Mouse (Mus musculus): ENCODE measurements at regions not wholly inside any gene's neighbourhood (a gene's known extent, or its start where the extent isn't known, plus 50 kb on each side); places are given as distances from the start of the nearest gene placed in this dataset.
A peak's percentile ranks its signal among the peaks of the same experiment; 100 is the strongest.

DNA sequence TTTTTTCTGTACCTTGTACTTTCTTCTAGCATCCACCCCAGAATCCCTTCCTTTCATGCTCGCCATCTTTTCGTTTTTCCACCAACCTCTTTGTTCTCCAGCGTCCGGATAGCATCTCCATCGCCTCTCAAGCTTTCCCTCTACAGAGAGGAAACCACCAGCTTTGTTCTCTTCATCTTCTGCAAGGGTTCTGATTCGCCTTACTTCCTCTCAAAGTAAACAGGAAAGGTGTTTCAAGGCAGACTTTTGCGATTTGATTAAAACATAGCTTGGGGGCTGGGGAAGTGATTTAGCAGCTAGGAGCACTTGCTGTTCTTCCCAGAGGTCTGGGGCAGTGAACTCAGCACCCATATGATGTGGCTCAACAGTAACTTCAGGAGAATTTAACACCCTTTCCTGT is 71.4 kb downstream of the Emp1 start:
- no peak for DNase-seq (ENCODE audit: low read depth, low spot score)

DNA sequence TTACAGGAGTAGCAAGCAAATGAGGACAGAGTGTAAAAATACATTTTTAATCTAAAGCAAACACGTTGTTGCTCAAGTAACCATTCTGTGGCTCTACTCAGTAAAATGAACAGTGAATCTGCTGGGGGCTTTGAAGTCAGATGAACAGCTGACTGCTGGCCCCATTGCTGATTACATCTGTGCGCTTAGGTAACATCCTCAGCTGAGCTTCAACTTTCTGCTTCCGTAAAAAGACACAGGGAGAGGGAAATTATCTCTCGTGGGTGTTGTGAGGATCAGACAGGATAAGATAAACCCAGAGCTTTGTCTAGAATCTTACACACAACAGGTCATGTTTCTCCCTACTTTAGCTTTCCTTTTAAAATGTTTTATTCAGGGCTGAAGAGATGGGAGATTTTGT is 74.0 kb downstream of the Emp1 start:
- DNase-seq (ENCODE audit: low read depth, low spot score) = no peak

DNA sequence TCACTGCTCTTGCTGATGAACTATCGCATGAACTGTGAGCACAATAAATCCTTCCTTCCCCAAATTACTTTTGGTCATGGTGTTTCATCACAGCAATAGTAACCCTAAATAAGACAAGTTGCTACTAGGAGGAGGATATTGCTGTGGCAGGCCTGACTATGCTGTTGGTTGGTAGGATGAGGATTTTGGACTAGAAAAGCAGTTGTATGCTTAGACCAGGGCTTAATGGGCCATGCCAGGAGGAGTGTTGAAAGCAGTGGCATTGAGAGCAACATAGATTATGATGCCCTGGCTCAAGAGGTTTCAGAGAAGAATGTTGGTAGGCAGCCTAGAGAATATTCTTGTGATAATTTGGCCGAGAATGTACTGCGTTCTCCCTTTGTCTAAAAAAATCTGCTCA is 75.9 kb downstream of the Emp1 start:
- DNase-seq (ENCODE audit: low read depth, low spot score) = no peak

DNA sequence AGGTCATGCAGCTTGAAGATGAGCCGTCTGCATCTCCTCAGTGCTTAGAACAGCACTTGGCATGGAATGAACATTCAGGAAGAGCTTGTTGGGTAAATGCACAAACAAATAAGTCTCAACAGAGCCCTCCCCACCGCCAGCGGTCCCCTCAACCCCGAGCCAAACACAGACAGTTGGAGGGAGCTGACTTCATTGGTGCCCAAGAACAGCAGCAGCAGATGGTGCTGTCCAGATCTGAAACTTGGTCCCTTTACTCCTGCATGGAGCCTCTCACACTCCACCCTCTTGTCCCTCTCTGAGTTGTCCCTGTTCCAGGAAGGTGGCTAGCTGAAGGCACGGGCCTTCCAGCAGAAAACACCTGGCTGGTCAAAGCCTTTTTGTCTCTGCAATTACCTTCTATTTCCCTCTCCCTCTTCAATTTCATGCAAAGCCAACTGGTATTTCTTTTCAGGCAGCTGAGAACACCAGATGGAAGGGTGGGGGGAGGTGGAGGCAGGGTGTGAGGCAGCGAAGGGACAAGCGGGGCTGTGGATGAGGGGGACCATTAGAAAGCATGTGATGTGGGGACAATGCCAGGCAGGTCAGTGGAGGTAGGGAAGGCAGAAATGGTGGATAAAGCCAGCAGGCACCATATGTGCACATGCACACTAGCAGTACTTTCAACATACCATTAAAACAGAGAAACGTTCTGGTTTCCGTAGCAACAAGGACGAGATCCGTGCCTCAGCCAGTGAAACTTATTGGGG is 79.0 kb downstream of the Emp1 start:
- peak; percentile 39 for DNase-seq (ENCODE audit: low read depth, low spot score)

DNA sequence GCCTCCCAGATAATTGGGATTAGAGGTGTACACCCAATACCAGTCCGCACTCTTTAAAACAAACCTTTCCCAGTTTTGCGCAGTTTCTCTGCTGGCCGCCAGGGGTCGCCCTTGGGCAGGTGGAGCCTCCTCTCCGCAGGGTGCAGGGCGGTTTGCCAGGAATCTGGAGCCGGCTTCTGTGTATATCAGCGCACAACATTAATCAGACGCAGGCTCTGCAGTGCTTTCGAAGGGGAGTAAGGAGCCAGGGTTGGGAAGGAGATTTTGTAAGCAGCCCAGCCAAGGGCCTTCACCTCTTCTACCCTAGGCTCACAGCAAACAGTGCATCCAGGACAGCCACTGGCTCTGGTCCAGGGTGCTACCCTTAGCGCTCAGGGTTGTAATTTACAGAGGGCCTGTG is 82.3 kb downstream of the Emp1 start:
- peak; percentile 80 for DNase-seq (ENCODE audit: low read depth, low spot score)

DNA sequence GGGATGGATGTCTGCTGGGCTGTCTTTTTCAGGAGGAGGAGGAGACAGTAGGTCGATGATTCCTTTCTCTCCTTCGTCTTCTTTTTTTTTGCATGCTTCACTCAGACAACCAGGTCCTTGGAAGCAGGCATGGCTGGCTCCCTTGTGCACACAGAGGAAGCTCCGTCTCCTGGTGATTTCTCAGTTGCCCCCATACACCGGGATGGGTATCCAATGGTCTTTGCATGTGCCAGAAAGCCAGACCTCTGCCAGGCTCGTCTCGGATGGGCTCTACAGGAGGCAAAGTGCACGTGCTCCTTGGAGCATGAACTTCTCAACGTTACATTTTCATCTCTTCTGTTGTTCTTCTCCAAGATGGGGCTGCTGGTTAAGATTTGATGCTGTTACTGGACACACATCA is 82.7 kb downstream of the Emp1 start:
- no peak for DNase-seq (ENCODE audit: low read depth, low spot score)

DNA sequence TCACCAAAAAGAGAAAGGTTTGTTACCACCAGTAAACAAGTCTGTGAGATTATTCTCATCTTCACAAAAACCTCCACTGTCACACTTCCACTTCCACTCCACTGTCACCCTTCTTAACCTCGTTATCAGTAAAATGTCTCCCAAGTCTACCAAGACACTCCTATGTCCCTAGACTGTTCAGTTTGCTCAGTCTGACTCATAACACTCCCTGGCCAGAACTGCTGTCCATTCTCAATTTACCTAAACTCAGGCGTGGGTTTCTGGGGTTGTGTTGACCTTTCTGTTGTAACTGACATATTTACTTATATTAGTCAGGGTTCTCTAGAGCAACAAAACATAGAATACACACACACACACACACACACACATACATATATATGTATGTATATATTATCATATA is 85.5 kb downstream of the Emp1 start:
- DNase-seq (ENCODE audit: low read depth, low spot score) = no peak

DNA sequence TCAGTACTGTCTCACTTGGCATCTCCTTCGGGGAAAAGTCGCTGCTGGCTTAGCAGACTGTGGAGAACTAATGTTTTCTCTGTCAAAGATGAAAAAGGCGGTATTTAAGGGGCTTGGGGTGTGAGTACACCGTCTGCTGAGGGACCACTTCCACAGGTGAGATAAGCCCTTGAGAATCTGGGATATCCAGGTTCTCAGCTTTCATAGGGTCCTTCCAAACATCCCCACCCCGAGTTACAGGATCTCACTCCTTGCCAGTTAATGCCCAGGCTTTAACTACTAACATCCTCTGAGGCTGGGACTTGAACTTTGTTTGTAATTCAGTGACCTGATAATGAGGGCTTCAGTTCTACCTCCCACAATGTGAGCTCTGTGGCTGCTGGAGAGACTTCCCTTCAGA is 86.9 kb downstream of the Emp1 start:
- no peak for DNase-seq (ENCODE audit: low read depth, low spot score)

DNA sequence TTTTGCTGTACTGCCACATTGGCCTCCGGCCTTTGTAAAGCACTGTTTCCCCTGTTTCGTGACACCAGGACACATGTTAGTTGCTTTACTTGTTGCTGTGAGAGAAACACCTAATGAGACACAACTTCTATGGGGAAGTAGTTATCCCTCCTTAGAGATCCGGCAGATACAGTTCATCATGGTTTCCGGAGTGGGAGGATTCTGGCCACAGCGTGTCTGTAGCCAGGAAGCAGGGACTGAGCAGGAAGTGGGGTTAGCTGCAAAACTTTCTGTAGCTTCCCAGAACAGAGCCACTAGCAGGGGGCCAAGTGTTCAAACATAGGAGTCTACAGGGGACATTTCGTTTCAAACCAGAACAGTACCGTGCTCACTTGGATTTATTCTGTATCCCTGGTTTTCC is 88.2 kb downstream of the Emp1 start:
- DNase-seq (ENCODE audit: low read depth, low spot score) = no peak

DNA sequence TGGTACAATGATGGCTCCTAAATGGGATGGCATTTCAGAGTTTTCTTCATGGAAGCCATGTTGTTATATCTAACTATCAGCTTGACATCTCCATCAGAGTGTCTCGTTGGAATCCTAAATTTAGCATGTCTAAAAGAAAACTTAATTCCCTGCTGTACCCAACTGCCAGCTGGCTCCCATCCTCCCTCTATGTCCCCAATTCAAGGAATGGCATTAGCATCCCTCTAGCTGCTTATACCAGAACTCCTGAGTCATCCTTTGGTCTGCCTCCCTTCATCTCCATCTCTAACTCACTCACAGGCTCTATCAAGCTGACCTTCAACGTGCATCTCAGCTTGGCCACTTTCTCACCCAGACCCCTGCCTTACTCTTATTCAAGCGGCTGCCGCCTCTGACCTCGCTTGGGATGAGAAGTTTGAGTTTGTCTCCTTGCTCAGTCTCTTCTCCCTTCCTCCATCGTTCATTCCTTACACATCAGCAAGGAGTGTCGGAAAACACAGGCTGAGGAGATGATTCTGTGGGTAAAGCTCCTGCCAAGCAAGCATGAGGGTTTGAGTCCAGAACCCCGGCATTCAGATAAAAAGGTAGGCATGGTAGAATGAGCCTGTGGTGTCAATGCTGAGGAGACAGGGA is 88.9 kb downstream of the Emp1 start:
- no peak for DNase-seq (ENCODE audit: low read depth, low spot score)

DNA sequence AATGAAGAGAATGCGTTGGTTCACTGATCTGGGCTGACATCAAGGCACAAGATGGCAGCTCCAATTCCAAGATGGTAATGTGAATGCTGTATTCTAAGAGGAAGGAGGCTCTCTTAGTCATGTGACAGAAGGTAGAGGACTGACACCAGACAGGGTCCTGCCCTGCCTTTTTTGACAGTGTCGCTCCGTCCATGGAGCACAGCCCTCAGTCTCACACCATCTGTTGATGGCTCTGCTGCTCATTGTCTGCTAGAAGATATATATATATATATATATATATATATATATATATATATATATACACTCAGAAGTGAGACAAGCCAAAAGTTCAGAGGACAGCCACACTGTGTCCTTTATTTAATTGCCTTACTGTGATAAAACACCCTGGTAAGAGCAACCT is 90.7 kb downstream of the Emp1 start:
- no peak for DNase-seq (ENCODE audit: low read depth, low spot score)

DNA sequence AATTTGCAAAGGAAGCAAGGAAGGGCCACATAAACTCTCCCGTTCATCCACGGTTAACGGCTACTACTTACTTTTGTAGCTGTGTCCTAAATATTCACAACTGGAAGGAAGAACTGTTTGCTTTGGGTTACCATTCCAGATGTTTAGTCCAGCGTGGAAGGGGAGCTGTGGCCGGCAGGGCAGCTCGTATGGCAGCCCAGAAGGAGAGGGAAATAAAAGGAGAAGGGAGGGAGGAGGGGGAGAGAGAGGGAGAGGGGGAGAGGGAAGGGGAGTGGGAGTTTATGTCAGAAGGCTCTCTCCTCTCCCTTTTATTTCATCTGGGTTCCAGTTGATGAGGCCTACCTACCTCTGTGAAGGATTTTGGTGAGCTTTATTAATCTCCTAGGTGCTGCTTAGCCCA is 110.2 kb downstream of the Emp1 start:
- DNase-seq (ENCODE audit: low read depth, low spot score) = no peak

DNA sequence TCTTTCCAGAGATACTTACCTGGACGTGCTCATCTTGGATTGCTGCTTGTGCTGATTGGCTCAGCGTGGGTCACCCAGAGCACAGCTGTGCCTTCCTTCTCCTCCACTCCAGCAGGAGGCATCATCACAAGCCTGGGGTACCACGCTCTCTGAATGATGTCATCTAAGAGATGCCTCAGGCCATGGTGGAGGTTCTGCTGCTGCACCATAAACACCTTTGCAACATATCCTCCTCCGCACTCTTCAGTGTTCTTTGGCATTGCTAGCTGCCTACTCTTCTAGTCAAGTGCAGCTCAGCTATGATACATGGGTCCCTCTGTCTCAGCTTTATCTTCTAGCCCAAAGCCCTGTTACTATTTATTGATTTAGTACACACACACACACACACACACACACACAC is 110.8 kb downstream of the Emp1 start:
- no peak for DNase-seq (ENCODE audit: low read depth, low spot score)

DNA sequence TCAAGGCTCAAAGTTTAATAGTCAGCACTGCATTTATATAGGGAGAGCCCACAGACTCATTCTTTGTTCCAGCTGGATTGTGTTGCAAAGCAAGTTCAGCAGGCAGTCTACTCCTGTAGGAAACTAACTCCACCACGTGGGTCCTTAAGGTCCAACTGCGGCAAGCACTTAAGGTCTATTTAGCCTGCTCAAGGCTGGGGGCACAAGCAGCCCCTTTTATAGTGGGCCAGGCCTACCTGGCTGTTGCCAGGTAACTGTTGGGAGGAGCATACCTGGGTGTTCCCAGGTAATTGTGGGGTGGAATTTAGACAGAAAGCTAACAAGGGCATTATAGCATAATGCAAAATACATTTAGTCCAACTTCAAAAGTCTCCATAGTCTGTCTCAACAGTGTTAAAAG is 126.5 kb downstream of the Emp1 start:
- DNase-seq (ENCODE audit: low read depth, low spot score) = peak; percentile 17

DNA sequence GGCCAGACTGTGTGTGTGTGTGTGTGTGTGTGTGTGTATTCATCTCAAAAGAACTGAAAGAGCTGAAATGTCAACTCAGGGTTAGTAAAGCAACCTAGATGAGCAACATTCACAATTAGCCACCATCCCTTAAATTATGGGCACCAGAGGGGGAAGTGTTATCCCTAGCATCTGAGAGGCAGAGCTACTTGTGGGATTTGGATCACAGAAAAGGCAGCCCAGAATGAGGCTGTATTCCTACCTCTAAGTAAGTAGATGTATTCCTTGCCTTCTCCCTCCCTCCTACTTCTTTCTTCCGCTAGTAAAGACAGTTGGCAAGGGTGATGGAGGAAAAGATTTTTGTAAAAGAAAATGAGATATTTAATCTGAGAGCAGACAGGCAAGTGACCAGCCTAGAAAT is 131.6 kb downstream of the Emp1 start:
- DNase-seq (ENCODE audit: low read depth, low spot score) = no peak

DNA sequence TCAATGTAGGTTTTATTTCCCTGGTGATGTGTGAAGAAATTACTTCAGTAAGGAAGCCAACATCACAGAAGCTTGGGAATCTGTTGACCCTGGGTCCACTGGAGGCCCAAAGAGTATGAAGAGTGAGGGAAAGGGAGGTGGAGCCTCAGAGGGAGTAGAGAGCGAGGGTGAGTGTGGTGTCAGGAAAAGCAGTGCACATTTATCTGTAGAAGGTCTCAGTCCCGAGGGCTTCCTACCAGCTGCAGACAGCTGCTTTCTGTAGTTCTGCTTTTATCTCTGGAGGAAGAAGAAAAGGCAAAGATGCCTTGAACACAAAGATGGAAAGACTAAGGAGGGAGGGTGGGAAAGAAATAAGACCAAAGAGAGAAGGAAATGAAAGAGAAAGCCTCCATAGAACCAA is 133.5 kb downstream of the Emp1 start:
- DNase-seq (ENCODE audit: low read depth, low spot score) = no peak

DNA sequence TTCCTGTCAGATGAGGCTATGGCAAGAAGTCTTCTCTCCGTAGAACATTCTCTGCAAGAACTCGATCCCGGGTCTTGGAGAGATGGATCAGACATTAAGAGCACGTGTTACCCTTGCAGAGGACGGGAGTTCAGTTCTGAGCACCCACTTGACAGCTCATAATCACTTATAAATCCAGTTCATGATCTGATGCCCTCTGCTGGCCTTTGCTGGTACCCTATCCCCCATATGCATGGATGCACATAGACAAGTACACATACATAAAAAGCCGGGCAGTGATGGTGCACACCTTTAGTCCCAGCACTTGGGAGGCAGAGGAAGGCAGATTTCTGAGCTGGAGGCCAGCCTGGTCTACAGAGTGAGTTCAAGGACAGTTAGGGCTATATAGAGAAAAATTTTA is 136.2 kb downstream of the Emp1 start:
- DNase-seq (ENCODE audit: low read depth, low spot score) = peak; percentile 49

DNA sequence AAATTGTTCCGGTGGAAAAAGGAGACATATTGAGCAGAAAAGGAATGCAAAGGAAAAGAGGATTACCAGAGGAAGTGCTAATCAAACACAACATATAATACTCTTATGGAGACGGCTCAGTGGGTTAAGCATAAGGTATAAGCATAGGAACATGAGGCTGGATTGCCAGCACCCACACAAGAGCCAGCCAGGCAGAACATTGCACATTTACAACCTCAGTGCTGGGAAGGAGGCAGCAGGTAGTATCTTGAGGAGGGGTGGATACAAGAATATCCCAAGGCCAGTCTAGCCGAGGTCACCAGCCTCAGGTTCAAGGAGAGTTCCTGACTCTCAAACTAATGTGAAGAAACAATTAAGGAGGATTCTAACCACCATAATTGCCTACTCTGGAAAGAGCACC is 138.0 kb downstream of the Emp1 start:
- DNase-seq (ENCODE audit: low read depth, low spot score) = no peak

DNA sequence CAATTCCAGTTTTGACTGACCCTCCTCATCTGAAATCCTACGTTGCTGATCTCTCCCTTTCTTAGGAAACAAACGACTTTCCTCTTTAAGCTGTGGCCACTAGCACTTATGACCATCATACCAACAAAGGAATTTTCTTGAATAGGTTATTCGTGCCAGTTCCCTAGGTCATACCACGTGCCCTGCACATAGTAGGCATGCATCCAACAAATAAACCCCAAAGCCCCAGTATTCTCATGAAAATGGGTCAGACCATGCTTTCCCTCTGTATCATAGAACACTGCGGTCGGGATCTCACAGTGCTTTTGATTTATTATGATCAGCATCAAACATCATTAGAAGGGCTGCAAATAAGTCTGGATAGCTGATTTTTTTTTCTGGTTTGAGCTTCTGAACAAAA is 139.4 kb downstream of the Emp1 start:
- DNase-seq (ENCODE audit: low read depth, low spot score) = no peak

DNA sequence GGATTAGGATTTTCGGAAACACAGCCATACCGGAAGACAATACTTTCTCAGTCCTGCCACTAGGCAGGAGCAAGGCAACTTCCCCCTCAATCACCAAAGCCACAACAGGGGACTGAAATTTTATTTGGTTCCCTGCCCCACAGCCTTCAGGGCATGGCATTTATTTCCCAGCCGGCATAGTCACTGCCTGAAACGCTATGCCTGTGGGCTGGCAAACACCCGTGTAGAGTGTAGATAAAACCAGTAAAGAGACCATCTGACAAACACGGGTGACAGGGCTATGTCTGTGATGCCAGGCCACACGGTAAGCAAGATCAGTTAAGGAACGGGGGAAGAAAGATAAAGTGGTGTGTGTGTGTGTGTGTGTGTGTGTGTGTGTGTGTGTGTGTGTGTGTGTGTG is 140.1 kb downstream of the Emp1 start:
- DNase-seq (ENCODE audit: low read depth, low spot score) = no peak

DNA sequence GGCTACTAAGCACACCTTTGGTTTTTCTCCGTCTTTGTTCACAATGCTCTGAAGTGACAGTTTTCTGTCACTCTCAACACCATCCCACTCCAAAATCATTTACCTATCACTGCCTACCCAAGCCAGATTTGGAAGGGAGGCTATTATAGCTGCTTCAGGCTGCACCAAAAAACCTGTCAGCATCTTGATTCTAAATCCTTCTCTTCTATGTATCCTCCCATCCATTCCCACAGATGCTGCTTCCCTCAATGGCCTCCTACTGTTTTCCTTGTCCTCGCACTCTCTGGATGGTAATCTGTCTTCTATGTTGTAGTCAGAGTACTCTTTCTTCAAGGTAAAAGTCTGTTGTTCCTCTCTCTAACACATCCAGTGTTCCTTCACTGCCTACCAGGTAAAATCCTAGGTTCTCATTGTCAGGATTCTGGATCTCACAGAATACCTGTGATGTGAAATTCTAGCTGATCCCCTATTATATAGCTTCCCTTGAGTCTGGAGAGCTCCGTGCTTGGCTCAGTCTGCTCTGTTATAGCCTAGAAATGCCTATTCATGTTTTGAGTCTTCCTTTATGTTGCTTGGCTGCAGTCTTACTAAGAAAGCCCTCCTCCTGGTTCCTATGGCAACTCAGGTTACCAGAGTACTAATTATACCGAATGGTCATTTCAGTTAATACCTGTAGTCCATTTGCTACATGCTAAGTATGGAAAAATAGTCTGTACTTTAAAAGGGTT is 156.5 kb downstream of the Emp1 start:
- DNase-seq (ENCODE audit: low read depth, low spot score) = no peak

DNA sequence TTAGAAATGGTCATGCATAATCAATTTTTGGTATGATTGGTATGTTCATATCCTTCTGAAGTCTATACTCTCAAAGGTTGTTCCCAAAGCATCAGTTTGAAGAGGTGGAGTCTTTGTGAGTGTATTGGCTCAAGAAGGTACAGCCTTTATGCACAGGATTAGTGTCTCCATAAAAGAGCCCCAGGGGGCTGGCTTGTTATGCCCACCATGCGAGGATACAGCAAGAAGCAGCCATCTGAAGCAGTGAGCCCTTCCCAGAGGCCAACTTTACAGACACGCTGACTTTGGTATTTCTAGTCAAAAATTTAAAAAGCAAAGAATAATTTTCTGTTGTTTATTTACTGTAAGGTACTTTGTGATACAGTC is 157.1 kb downstream of the Emp1 start:
- DNase-seq (ENCODE audit: low read depth, low spot score) = no peak

DNA sequence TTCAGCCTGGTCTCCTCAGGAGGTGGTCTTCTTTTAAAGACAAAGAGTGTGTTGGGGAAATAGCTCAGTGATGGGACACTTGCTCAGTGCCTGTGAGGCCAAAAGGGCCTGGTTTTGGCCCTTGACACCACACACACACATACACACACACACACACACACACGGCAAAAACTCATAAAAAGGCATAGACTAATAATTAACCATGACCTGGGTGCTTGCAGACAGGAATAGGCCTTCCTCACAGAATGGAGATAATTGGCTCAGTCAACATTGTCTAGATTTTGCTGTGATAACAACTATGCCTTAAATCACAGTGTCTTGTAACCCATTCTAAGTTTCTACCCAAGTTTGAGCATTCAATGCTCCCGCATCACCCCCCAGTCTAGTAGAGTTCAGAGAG is 158.5 kb downstream of the Emp1 start:
- DNase-seq (ENCODE audit: low read depth, low spot score) = no peak
